Mouse (Mus musculus) kidney, adult 18-20 months (tissue): ENCODE data around the gene Rpl3.
A peak's percentile ranks its signal among the peaks of the same experiment; 100 is the strongest.
"Not testable (repeated sequence)": the region's sequence is repeated elsewhere in the genome, so short reads cannot be mapped to it uniquely, and the experiment has no call there.

ENCODE experiments used
- DNase-seq: peaks from one replicate; pipeline ENCODE4 v3.0.0; 2021

The Rpl3 gene

DNA sequence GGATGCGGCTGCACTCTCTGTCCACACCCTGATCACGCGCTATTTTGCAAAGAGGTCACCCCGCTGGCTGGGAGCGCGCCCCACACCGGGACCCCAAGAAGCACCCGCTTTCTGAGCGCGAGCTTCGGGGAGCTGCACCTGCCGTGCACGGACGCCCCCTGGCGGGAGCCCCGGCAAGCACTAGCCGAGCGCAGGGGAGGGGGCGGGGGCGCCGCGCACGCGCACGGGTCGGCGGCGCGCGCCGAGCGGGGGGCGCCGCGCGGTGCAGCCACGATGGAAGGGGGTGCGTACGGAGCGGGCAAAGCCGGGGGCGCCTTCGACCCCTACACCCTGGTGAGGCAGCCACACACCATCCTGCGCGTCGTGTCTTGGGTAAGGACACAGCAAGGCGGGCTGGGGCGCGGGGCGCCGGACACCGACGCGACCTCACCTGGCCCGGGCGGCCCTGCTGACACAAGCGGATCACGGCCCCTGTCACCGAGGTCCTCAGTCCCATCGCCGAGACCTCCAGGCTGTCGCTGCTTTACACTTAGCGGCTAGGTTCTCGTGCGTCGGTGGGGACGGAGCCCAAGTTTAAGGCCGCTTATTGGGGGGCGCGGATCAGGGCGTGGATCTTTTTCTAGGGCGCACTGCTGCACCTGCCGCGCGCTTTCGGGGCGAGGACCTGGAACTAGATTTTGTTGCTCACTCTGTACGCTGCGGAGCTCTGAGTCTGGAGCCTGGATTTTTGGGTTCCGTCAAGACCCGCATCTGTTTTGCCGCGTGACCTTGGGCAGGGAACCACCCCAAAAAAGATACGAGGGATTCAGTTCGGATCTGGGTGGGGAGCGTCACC, at the start of gene Rpl3, which contains the start of gene Syngr1:
Gene Rpl3, minus strand, starts transcription at position 748 of the 835 bp plus-strand sequence.
Gene Syngr1, plus strand, starts transcription at position 214 of the 835 bp plus-strand sequence.
- DNase-seq: peak; percentile 83

DNA sequence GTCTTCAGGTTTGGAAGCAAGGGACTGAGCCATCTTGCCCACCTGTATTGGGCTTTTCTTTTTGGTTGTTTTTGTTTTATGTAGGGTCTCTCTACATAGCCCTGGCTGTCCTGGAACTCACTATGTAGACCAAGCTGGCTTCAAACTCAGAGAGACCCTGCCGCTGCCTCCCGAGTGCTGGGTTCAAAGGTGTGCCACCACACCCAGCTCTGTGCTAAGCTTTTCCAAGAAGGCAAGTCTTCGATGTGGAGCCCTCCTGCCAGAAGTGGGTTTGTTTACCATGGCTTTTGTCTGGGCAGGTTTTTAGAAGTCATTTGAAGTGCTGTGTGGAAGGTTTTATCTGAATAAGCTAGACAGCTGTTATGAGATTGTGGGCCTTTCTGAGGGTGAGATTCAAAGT, 49.2 kb upstream of the Rpl3 start:
- no peak for DNase-seq

DNA sequence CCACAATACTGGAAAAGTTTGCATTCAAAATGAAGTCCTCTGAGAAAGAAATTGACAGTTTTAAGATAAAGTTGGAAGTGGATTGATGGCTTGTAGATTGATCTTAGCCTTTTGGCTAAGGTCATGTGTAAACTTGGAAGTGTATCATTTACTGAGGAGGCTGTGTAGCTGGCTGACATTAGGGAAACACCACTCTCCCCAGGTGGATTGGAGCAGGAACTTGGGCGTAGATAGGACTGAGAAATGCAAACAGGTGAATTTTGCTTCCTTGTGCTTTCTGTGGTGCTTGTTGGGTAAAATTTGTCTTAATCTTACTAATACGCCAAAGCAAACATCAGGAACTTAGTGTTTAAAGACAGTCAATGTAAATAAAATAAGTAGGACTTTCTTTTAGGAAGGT, 48.6 kb upstream of the Rpl3 start:
- DNase-seq: no peak

DNA sequence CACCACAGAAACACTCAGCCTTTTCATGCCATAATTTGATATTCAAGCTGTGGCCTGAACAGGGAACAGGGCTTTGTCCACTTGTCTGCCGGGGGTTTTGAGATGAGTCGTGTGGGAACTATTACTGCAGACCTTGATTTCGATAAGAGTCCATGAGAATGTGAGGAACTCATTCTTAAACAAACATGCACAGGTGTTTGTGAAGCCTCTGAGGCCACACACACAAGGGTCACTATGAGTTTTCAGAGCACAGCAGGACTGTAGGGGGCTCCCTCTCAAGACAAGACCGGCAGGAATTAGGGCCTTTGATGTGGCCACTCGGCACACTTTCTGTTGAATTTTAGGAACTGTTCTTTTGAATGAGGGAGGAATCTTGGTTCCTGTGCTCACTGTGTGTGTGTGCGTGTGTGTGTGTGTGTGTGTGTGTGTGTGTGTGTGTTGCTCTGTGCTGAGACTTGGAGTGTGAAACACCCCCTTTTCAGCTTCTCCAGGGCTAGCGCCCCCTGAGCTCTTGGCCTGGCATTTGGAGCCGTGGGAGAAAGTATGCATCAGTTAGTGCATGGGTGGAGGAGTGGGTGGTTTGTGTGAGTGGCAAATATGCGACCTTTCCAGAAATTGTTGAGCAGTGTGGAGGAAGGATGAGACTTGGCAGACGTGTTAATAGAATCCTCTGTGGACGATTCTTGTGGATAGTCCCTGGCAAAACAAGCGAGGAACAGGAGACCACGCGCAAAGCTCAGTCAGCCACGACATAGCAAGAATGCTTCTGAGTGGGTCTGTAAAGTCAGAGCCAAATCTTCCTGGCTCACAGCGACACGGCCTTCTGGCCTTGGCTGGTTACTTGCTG, 46.5 kb upstream of the Rpl3 start:
- no peak for DNase-seq

DNA sequence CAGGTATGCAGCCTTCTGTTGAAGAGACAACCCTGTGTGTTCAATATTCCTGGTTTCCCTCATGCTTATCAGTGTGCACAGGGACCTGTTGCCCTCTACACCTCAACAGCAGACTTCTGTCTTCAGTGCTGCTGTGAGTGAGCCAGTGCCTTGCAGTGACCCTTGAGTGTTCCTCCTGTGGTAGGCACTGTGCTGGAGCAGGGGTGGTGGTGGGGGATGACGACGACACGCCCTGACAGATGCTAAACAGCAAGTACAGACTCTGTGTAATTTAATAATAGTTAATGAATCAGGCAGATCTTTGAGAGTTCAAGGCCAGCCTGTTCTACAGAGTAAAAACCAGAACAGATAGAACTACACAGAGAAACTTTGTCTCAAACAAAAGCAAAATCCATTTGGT, 45.0 kb upstream of the Rpl3 start:
- no peak for DNase-seq

DNA sequence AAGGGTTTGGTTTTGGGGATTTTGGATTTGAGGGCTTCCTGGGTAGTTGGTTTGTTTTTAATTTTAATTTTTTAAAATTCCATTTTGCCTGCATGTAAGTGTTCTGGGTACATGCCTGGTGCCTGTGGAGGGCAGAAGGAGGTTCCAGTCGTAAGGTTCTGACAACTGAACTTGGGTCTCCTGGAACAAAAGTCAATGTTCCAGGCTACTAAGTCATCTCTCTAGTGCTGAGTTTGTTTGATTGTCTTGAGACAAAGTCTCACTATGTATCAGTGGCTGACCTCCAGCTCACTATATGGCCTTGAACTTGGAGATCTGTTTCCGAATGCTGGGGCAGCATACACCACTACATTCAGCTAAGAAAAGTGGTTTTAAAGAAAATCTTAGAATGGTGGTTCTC, 43.8 kb upstream of the Rpl3 start:
- no peak for DNase-seq

DNA sequence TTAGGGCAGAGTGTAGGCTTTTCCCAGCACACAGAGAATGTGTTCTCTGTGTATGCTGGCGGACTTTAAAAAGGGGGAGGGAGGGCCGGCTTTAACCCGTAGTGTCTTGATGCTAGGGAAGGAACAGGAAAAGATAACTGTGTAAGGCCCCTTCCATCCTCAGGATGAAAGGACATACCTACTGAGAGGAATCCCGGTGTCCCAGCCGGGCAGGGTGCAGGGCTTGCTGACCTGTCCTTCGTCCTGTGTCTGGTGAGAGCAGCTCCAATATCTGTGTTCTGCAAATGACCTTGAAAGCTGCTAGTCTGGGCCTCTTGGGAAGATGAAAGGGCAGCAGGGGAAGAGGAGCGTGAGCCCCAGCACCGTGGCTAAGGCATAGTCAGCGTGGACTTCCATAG, 42.8 kb upstream of the Rpl3 start:
- peak; percentile 49 for DNase-seq

DNA sequence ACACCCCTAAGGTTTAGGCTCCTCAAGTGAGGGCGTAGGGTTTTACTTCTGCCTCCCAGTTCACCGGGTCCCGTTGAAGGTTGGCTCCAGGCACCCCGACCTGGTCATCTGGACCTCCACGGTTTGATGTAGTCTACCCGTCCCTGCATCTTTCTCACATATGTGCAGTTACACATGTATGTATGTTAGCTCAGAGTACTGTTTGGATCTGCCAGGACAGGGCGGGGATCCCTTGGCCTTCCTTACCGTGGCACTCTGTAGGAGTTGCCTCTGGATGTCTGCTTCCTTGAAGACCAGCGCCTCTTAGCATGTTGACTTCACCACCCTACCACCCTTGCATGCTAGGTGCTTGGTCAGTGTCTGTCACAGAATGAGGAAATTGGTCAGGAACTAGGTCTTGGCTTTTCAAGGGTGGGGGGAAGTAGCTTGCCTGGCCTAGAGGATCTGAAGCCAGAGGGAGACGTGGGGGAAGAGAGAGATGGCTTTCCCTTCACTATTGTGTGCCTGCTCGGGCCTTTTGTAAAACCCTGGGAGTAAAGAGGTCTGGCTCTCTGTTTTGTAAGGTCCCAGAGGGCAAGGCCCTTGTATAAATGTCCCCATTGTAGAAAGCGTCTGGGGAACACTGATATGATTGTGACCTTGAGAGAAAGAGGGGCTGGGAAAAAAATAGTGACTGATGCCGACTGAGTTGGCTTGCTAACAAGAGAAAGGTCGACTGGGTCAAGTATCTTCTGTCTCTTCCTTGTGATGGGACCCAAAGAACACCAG, 42.2 kb upstream of the Rpl3 start:
- no peak for DNase-seq

DNA sequence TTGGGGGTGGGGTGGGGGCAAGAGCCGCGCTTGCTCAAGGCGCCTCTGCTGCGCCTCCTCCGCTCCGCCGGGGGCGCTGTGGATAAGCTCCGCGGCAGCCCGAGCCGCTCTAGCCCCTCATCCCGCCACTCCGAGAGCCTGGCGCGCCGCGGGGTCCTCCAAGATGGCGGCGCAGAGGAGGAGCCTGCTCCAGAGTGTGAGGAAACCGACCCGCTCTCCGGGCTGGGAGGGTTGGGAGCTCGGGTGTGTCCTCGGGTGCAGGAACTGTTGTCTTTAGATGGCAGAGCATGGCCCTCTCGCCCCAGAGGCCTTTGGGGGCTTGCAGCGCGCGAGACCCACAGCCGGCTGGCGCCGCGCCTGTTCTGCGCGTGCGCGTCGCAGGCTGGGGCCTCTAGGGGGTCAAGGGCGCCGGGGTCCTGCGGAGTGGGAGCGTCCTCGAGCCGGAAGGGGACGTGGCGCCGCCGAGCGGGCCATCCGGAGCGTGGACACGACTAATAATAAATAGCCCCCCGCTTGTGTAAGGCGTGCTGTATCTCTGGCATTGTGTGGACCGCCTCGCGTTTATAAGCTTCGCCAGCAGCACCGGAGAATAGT, 41.4 kb upstream of the Rpl3 start, which contains the start of gene Tab1:
Gene Tab1, plus strand, starts transcription at position 135 of the 594 bp plus-strand sequence.
- peak; percentile 95 for DNase-seq

DNA sequence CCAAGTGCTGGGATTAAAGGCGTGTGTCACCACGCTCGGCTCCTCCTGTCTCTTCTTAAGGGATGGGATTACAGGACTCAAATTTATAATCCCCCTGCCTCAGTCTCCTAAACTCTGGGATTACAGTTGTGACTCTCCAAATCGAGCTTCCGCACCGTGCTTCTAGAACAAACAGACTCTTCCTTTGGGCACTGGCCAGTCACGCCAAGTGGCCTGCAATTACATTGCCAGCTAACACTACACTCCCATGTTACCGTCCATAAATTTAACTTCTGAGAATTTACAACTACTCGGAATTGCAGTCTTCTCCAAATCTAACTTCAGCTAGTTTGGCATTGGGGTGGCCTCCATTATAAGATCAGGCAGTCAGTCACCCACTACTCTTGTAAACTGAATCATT, 40.8 kb upstream of the Rpl3 start:
- no peak for DNase-seq

DNA sequence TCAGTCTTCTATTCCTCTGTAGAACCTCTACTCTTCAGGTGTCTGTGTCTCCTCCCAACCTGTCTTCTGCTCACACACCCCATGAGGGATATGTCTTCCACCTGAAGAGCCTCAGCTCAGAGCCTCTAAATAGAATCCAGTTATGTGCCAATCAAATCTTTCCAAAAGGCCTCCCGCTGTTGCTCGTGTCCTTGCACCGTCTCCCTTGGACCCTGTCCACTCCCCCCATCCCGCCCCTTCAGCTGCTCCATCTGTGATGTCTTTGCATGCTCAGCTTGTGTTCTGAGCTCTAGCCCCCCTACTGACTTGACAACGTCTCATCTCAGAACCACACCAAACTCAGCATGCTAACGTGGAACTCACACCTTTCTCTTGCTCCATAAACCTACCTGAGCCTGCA, 39.8 kb upstream of the Rpl3 start:
- no peak for DNase-seq

DNA sequence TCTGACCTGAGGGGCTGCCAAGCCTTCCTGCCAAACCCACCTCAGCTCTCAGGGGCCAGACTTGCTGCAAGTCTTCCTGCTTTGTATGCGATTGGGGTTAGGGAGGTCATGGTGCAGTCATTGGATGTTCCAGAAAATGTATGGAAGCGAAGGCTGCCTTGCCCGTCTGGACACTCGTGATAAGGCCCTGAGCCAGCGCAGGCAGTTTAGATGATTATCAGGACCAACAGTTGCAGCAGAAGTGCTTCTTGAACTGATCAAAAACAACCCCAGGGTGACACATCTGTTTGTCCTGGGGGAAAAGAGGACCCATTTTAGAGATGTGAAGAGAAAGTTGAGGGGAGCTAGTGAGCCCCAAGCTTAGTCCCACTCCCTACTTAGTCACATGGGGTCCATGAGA, 39.0 kb upstream of the Rpl3 start:
- DNase-seq: no peak

DNA sequence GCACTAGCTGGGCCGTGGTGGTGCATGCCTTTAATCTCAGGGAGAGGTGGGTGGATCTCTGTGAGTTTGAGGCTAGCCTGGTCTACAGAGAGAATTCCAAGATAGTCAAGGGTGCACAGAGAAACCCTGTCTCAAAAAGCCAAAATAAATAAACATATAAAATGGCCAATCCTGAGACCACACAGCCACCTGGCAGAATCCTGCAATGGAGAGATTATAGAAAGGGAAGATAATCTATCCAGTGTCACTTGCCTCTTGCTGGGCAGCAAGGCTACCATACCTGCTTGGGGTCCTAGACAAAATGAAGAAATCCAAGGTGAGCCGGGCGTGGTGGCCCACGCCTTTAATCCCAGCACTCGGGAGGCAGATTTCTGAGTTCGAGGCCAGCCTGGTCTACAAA, 38.3 kb upstream of the Rpl3 start:
- no peak for DNase-seq

DNA sequence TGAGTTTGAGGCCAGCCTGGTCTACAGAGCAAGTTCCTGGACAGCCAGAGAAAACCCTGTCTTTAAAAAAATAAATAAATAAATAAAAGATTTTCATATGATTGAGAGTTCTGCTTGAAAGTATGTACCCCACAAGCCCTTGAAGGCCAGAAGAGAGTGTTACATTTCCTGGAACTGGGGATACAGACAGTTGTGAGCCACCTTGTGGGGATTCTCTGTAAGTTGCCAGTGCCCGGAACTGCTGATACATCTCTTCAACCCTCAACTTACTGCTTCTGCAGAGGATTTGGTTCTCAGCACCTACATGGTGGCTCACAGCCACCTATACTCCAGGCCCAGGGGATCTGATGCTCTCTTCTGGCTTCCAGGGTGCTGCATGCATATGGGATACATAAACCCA, 35.5 kb upstream of the Rpl3 start:
- no peak for DNase-seq

DNA sequence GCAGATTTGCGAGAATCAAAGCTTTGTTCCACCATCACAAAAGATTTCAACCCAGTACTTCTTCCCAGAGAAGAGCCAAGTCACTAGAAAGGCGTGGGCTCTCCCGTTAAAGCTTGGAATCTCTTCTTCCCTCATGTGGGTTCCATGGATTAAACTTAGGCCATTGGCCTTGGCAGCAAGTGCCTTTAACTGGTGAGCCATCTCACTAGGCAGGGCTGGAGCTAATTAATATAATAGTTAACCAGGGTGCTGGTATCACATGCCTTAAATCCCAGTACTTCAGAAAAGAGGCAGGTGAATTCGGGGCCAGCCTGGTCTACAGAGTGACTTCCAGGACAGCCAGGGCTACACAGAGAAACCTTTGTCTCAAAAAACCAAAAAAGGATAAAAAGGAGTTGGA, 33.0 kb upstream of the Rpl3 start:
- peak; percentile 43 for DNase-seq

DNA sequence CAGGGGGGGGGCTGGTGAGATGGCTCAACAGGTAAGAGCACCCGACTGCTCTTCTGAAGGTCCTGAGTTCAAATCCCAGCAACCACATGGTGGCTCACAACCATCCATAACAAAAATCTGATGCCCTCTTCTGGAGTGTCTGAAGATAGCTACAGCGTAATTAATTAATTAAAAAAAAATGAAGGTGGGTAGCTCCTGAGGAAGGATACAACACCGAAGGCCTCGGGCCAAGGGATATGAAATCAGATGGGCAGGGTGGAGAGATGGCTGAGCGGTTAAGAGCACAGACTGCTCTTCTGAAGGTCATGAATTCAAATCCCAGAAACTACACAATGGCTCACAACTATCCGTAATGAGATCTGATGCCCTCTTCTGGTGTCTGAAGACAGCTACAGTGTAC, 30.8 kb upstream of the Rpl3 start:
- DNase-seq: not testable (repeated sequence)

DNA sequence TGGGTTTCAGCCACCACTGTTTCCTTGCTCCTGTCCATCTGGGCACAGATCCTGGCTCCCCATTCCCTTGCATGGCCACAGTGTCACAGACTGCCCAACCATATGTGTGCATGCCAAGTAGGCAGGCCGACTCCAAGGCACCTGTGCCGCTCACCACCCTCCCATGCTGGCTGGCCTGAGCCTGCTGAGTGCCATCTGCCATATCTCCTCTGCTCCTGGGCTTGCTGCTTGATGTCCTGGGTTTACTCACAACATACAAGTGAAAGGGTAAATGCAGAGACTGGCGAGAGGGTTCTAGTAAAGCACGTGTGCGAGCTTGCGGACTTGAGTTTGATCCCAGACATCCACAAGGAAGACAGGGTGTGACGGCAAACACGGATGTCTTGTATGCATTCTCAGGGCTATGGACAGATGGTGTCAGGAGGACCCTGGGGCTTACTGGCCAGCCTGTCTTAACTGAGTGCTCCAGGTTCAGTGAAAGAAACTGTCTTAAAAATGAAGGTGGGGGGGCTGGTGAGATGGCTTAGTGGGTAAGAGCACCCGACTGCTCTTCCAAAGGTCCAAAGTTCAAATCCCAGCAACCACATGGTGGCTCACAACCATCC, 30.2 kb upstream of the Rpl3 start:
- no peak for DNase-seq

DNA sequence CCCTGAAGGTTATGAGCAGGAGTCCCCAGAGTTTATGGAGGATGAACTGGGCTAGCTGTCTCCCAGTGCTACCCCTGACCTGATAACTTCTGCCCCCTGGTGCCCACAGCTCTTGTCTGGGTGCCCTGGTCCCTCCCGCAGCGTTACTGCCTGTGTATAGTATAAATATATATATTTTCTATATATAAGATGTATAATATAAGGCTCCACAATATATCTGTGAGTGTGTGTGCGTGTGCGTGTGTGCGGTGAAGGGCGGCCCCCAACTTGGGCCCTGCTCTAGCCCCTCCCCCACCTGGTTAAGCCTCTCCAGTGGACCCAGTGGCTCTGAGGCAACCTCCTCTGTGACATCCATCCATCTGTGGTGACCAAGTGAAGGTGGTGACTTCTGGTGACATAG, 27.4 kb upstream of the Rpl3 start:
- DNase-seq: no peak

DNA sequence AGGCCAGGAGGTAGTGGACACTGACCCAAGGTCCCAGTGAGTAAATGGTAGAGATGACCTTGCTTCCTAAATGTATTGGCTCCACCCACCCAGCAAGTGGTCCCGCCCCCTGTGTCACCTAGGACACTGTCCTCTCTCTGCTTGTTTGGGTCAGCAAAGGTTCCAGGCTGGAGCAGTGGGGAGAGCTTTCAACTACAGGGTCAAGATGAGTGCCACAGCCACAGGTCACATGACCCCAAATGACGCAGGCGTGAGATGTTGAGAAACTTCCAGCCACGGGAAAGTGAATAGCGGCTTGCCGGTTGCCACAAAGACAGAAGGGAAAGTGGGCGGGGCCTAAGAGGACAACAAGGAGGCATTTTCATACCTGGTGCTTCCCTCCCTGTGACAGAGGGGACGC, 25.5 kb upstream of the Rpl3 start:
- DNase-seq: no peak

DNA sequence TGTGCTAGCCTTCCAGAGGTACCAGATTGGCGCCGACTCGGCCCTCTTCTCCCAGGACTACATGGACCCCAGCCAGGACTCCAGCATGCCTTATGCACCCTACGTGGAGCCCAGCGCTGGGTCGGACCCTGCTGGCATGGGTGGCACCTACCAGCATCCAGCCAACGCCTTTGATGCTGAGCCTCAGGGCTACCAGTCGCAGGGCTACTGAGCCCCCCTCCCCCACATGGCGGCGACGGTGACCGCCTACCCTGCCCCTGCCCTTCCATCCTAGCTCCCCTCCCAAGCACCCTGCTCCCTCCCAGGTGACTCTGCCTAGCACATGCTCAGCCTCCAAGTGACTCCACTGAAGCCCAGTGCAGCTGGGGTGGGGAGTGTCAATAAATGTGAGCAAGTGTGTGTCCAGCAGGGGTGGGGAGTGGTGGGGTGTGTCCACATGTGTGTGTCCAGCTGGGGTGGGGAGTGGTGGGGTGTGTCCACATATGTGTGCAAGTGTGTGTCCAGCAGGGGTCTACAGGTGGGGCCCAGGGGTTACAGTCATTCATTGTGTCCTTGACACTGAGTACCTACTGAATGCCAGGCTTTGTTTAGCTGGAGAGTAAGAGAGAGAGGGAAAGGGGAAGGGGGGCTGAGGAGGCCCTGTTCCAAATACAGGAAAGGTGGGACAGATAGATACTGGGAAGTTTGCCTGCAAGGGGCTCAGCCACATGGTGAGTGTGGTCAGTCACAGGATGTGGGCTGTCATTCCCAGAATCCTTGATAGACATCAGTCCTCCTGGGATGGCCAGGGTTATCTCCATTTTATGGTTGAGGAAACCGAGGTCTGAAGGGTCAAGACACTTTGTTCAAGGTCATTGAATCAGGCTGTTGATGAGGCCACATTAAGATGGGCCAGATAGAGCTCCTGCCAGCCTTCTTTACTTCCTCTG, 24.5 kb upstream of the Rpl3 start:
- no peak for DNase-seq

DNA sequence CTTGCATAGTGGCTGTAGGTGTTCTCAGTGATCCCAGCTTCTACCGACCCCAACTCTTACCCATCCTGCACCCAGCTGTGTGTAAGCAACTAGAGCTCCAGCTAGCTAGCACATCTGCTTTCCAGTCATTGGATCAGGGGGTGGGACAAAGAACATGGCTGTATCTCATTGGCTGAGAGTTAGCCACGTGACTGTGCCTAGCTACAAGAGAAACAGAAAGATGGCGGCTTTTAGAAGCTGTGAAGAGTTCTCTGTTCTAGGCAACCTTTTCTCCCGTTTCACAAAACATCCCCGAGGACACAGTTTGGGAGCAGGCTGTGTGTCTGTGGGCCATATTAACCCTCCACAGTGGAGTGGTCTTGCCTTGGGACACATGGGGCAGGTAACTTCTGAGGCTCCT, 23.6 kb upstream of the Rpl3 start:
- DNase-seq: no peak
